Mouse (Mus musculus) mature B cell (primary cell): ENCODE results near the gene Rnf187.

Source experiments
- in situ Hi-C: fragments of 300-500 bp; cut with MboI; formaldehyde crosslinking; loops from 2 replicates; pipeline ENCODE4 v1.14.3; 2019

The Rnf187 gene

DNA sequence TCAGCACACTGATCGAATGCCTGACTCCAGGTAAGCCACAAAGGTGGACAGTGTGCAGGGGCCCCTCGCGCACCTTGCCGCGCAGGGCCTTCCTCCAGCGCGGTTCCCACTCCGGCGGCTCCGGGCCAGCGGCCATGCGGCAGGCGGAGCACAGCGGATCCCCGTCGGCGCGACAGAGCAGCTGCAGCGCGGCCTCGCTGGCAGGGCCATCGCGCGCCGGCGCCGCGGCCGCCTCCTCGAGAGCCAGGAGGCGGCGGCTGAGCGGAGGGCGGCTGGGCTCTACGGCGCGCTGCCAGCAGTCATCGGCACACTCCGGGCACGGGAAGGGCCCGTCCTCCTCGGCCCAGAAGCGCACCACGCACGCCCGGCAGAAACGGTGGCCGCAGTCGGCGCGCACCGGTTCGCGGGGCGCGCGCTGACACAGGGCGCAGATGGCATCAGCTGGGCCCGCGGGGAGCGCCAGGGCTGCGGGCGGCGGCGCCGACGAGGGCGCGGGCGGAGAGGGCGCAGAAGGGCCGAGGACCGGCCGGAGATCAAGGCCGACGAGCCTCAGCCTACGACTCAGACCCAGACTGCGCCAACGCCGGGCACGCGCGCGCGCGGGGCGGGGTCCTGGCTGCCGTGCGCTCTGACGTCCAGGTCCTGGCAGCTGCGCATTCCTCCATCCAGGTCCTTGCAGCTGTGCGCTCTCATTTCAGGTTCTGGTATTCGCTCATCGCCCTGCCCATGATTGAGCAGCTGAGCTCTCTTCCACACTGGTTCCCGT lies at the start of gene Rnf187:
Gene Rnf187 (minus strand): TSS at position 595 of the 766 bp plus-strand sequence.
- in situ Hi-C loops, result no loop called here

DNA sequence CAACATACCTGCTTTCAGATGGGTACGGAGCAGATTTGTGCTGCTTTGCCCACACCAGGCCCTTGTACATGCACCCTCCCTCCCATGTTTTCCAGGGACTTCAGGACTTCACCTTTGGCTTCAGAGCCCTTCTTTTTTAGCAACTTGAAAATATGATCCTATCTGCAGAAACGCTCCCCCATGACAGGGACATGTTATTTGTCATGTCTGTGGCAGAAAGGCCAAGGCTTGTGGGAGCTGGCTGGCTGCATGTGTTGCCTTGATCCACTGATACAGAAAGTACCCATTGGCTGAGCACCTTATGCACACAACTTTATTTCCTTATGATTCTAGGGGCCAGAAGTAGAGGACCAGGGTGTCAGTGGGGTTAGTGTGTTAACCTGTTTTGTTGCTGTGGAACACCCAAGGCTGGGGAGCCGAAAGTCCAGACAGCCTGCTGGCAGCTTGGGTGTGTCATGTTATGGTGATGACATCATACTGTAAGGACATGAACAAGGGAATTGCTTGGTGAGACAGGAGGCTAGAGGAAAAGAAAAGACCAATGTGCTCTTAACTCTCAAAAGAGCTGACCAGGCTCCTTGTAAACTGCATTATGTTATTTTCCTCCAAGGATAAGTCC lies 46.7 kb upstream of the Rnf187 start:
- in situ Hi-C loops, result no loop called here

DNA sequence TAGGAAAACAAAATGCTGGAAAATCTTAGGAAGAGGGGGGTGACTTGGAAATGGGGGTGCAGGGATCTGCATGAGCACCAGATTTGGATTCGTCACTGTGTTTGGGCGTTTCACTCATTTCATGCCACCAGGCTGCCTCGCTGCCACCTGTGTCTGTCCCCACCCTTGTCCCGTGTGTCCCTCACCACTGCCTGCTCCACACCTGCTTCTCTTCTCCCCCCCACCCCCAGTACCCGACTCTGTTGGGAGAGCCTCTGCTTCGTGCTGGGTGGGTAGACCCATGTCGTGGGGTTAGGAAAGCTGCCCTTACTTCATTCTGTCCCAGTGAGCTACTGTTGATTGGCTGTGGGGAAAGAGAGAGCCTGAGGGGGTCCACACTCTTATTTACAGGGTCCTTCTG lies 45.9 kb upstream of the Rnf187 start:
- in situ Hi-C loops, result no loop called here

DNA sequence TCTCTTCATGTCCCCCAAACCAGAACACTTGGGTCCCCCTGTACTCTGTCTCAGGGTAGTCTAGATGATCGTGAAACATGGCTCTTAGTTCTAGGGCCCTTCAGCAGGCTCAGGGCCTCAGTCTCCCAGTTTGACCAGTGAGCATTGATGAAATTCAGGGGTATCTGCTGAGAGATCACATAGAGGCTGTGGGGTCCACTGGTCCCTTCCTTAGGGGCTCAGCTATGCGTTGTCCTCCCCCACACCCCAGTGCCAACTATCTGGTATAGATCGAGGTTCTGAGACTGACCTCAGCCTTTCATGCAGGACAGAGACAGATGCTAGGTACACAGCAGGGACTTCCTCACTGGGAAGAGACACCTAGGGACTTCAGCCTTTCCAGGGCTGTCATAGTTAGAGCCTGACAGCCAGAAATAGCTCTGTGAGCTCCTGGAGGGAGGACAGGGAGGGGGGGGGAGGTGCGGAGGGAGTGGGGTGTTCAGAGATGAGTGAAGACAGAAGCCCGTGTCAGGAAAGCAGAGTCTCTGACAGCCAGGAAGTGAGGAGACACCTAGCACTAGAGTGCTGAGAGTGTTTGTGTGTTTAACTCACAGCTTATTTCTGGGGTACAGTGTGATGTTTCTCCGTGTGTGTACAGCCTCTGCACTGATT lies 45.1 kb upstream of the Rnf187 start:
- in situ Hi-C loops, result no loop called here

DNA sequence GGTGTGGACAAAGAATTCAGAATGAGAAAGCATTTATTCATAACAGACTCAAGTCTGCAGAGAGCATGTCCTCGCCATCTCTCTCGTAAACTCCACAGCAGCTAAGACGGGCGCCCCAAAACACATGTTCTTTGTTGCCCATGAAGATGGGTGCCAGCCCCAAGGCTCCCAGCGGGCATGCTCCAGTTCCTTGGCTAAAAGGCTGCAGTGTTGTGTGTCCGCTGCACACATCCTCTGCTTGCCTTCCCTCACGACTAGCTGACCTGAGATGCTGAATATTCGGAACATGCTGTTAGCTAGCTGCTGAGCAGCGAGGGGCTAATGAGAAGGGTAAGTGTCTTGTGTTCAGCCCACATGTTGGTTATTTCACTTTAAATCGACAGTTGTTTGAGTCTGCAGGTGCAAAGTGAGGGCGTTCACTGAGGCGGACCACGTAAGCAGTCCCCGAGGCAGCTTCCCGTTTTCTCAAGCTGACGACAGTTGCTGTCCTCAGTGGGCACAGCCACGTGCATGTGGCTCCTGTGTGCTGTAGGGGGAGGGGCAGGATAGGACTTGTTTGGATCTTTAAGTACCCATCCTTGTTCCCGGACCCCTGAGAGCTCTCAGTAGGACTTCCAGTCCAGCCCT lies 43.9 kb upstream of the Rnf187 start:
- in situ Hi-C loops, result no loop called here

DNA sequence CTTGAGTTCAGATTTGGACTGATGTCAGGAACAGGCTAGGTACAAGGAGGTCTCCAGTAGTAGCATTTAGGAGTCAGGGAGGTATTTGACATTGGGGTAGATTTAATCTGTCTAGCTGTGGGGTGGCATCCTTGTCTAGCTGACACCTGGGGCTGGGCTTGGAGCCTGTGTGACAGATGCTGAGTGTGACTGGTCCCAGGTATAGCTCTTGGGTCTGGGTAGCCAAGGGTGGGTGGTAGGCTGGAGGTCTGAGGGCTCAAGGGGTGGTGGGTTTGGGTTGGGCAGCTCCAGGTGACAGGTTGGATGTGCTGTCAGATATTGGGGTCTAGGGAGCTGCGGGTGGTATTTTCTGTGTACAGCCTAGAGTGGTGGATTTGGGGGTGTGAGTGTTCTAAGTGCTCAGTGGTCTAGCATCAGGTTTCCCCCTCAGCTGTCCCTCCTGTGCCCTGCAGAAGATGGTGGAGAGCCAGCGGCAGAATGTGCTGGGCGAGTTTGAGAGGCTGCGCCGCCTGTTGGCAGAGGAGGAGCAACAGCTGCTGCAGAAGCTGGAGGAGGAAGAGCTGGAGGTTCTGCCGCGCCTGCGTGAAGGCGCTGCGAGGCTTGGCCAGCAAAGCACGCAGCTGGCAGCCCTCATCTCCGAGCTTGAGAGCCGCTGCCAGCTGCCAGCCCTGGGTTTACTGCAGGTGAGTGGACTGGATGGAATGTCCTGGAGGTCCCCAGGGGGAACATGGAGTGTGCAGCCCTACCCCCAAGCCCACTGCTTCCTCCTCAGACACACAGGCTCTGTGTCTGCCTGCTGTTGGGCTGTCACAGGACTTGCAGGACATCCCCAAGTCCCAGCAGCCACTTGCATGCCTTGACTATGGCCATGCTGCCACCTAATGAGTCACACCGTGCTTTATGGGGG lies 43.1 kb upstream of the Rnf187 start:
- in situ Hi-C loops, result no loop called here

DNA sequence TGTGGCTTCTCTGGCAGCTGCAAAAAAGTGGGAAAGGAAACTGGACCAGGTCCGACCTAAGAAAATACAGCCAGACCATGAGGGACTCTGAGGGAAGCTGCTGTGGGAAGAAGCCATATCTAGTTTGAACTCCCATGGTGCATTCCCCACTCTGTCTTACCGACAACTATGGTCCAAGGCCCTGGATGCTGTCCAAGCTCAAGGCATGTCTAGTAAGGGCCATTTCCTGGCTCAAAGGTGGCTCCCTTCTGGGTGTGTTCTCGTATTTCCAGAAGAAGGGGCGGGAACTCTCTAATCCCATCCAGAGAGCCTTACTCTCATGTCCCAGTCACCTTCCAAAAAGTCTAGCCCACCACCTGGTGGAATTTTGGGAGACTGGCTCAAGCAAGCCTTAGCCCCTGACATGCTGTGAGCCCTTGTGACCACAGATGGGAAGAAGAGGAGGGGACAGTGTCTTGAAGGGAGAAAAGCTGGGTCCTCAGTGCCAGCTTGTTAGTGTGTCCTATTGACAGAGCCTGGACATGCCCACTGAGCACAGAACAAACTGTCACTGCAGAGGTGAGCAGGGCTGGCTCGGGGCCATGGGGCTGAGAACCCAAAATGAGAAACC lies 41.8 kb upstream of the Rnf187 start:
- in situ Hi-C loops, result no loop called here

DNA sequence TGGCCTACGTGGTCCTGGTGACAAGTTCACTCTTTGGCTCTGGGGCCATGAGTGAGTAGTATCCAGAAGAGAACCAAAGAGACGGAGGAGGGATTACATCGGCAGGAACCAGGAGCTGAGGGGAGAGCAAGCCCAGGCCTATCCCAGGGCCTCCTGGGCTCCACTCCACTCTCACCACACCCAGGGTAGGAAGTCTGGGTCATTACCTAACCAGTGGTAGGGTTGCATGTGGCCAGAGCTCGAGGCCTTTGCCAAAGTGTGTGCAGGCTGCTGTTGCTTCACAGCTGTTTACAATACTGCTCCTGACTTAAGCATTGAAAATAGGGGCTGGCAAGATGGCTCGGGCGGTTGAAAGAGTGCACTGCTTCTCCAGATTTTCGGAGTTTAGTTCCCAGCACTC lies 40.9 kb upstream of the Rnf187 start:
- in situ Hi-C loops, result no loop called here

DNA sequence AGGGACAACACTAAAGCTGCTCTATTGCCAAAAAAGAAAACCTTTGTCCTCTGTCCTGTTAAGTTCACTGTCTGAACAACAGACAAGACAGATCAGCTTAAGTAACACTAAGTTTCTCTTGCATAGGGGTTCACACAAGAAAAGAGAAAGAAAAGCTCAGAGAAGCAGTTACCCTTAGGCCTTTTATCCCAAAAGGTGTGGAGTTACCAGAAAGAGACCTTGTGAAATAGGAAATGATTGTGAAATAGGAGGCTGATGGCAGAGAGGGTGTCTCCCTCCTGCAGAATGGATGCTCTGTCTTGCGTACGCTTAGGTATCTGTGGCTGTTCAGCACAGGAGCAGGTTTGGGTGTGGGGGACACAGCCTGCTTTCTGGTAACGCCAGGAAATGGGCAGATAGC lies 40.5 kb upstream of the Rnf187 start:
- in situ Hi-C loops, result no loop called here

DNA sequence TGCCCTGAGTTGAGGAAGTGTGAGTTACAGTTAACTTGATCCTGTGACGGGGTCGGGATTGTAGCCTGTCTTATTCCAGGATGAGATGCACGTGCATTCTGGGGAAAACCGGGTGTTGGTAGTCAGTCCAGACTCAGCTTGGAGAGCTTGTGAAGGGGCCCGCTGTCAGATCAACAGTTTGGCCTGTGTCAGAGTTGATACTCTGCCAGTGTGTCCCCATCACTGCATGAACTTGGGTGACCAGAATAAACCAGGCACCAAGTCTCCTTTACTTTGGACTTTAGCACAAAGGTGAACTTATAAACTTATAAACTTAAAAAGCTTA lies 40.0 kb upstream of the Rnf187 start:
- in situ Hi-C loops, result no loop called here

DNA sequence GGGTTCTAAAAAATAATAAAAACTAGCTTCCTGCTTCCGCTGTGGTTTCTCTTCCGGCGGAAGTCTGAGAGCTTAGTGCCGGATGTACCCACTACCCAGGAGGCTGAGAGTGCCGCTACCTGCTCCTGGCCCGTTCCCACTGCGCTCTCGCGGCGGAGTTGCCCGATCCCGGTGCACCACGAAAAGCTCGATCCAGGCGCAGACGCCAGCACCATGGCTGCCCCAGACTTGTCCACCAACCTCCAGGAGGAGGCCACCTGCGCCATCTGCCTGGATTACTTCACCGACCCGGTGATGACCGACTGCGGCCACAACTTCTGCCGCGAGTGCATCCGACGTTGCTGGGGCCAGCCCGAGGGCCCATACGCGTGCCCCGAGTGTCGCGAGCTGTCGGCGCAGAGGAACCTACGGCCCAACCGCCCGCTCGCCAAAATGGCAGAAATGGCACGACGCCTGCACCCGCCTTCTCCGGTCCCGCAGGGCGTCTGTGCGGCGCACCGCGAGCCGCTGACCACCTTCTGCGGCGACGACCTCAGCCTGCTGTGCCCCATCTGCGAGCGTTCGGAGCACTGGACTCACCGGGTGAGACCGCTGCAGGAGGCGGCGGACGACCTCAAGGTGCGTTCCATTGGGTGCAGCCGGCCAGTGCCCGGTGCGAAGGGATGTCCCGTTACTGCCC lies 39.5 kb upstream of the Rnf187 start, which contains the start of gene Trim11:
Gene Trim11 (plus strand): TSS at position 67 of the 679 bp plus-strand sequence.
- in situ Hi-C loops, result no loop called here

DNA sequence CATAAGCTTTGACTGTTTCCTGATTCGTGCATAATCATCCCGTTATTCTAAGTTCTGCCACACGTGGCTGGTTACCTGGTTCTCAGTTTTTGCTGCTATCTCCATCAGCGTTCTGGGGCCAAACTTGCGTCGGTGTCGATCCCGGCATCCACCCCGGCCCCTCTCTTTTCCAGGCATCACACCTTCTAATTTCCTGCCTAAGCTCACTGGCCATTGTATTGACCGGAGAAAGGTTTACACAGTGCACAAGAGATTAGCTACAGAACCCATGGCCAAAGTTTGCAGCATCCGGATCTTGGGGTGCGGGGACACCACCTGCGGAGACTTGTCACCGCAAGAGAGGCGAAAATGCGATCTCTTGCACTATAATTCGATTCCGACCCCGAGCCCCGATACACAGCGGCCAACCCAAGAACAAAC lies 38.9 kb upstream of the Rnf187 start:
- in situ Hi-C loops, result no loop called here

DNA sequence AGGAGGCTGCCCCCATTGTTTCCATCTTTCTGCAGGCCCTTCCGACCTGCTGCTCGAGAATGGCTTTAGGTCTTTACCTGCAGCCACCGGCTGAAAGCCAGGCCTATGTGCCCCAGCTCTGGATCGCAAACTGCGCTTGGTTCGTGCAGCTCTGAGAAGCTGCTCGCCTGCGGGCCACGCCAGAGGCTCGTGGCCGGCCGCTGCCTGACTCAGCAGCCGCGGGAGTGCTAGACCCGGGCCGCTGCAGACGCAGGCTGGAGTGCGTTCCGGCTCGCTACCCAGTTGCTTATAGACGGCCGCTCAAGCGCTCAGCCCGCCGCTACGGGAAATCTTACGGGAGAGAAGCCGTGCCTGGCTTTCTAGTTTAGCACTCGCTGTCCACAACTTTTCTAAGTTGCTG lies 38.4 kb upstream of the Rnf187 start:
- in situ Hi-C loops, result no loop called here

DNA sequence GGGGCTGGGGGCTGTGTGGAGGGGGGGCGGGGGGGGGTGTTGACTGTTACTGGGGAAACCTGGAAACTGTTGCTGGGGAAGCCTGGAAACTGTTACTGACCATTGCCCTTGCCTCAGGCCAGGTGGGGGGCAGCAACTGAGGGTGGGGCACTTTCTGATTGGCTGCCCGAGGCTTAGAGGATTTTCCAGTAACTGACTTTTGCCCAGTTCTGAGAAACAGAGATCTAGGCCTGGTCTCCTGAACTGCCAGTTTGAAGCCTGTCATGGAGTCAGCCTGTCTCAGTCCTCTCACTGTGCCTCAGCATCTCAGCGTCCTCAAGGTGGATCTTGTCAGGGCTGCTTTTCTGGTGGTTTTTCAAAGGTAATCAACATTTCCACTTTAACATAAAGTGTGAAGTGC lies 35.7 kb upstream of the Rnf187 start:
- in situ Hi-C loops, result no loop called here

DNA sequence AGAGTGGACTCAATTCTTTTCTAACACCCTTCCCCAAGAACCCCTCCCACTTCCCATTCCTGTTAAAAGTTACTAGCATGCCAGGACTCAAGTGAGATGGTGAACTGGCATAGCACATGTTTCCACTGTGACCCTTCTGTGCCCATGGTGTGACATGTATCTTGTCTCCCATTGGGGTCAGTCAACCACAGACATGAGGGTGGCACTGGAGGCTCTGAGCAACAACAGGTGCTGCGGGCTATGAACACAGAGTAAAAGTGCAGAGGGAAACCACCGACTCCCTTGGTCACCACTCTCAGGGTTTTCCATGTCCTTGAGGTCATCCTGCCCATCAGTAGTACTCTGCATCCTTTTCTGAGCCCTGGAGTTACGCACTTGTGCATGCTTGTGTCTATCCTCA lies 33.1 kb upstream of the Rnf187 start:
- in situ Hi-C loops, result no loop called here

DNA sequence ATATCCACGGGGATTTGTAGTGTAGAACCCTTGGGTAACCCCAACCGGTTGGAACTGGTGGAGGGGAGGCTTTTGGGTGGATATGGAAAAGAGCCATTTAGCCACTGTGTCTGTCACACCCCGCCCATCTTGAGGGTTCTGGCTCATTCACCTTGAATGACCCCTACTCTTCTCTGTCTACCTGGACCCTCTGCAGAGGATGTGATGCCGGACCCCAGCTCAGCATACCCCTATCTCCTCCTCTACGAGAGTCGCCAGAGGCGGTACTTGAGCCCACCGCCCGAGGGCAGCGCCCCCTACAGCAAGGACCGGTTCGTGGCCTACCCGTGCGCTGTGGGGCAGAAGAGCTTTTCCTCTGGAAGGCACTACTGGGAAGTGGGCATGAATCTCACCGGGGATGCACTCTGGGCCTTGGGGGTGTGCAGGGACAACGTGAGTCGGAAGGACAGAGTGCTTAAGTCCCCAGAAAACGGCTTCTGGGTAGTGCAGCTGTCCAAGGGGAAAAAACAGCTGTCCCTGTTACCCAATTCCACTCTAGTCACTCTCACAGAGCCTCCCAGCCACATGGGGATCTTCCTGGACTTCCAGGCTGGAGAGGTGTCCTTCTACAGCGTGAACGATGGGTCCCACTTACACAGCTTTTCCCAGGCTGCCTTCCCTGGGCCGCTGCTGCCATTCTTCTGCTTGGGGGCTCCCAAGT lies 32.3 kb upstream of the Rnf187 start:
- in situ Hi-C loops, result no loop called here

DNA sequence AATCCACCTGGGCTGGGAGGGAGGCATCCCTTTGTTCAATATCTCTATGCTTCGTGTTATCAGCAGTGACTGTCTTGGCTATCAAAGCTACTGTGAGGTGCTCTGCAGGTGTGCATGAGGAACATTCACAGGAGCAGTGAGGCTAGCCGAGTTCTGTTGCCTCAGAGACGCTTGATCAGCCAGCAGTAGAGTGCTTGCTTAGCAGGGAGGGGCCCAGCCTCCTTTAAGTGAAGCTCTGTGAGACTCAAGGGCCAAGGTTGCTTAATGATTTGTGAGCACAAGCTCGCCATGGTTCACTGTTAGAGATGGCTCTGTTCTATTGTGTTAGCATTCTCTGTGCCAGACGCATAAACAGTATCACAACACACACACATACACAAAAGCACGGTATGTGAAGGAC lies 30.9 kb upstream of the Rnf187 start:
- in situ Hi-C loops, result no loop called here

DNA sequence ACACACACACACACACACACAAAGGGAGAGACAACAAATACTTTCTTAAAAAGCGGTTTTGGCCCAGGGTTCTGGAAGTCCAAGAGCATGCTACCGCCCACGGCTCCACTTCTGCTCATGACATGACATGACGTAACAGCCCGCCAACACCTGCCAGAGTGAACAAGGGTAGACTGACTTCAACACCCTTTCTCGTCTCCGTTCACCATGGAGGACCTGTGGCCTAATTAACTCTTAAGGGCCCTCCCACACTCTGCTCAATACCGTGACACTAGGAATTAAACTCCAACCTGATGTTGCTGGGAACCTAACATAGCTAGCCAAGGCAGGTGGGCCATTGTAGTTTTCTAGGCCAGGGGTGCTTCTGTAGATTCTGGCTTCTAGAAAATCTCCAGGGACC lies 30.3 kb upstream of the Rnf187 start:
- in situ Hi-C loops, result no loop called here

DNA sequence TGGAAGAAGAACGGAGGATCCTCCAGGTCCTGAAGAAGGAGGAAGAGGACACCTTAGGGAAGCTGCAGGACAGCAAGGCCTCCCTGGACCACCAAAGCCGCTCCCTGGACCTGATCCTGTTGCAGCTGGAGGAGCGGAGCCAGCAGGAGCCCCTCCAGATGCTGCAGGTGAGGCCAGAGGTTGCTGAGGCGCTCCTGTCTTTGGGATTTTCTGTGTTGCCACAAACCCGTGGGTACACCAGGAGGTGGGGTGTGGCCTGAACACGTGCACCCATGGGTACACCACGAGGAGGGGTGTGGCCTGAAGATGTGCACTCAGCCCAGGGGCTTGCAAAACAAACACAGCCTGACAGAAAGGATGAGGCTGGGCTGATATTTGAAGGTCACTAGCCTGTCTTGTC lies 29.8 kb upstream of the Rnf187 start:
- in situ Hi-C loops, result no loop called here

DNA sequence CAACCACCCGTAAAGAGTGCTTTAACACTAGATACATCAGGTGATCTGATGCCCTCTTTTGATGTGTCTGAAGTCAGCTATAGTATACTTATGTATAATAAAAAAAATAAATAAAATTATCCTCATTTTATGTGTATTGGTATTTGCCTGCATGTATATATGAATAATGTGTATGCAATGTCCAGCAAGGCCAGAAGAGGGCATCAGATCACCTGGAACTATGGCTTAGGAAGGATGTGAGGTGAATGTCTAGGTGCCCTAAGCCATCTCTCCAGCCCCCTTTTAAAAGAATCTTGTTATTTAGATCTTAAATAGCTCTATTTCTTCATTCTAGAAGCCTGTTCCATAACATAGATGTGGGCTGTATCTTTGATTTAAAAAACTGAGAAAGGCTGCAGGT lies 28.6 kb upstream of the Rnf187 start:
- in situ Hi-C loops, result no loop called here
